In genomic region chr1:194952891-194953290, GRCm38 (mm10) we compare ENCODE assay signal across 16 mouse cellular contexts. TPM values are rescaled to one million over a fixed set of nuclear protein-coding genes. Genes with fewer than 3 reads are reported as not detected.
DNase-seq lines count a peak whose midpoint lies in the region; ATAC-seq and TF ChIP-seq lines count a peak whose summit lies in the region.
"Had no signal": no experiment of that assay in that cellular context is flagged by ENCODE, and none has a peak within 500 bp of the region (broad histone marks: within the 10 kb centered on the region; RNA-seq: fewer than 3 reads in every experiment).

No protein-coding gene starts in this region.

- H3K4me2 ChIP-seq in hindbrain, postnatal 0 days (ENCODE audit: low read depth, low read length) = no peak overlapping the region
- H3K4me2 ChIP-seq in hindbrain, embryonic 11.5 days (replicated peaks; ENCODE audit: low read depth, low read length) = no peak overlapping the region
- H3K4me2 ChIP-seq in lung, postnatal 0 days (replicated peaks; ENCODE audit: low read depth, low read length) = no peak overlapping the region
- no peak overlapping the region for H3K4me2 ChIP-seq in stomach, postnatal 0 days (replicated peaks; ENCODE audit: low read depth)
- H3K4me2 ChIP-seq: forebrain, embryonic 15.5 days; neural tube, embryonic 12.5 days had no signal

- DNase-seq in hindbrain, postnatal 0 days (ENCODE audit: low spot score) = no peak
- DNase-seq in hindbrain, embryonic 11.5 days (ENCODE audit: low spot score) = no peak
- DNase-seq in lung, postnatal 0 days (ENCODE audit: low spot score) = no peak
- no peak for DNase-seq in lung, postnatal 10 days
- peak; percentile 47 for DNase-seq in NIH3T3 (ENCODE audit: low read depth)
- no peak for DNase-seq in stomach, postnatal 0 days (ENCODE audit: low spot score)
- DNase-seq in Muller cell, postnatal 12 days (ENCODE audit: inconsistent ontology term) = no peak
- DNase-seq: adrenal gland, postnatal 14 days; cerebellum, adult 9-10 months; gastrocnemius, postnatal 14 days; kidney, postnatal 25 days; thymus, postnatal 14 days had no signal

- ATAC-seq in hindbrain, postnatal 0 days = no peak
- no peak for ATAC-seq in hindbrain, embryonic 11.5 days (ENCODE audit: low FRiP score)
- ATAC-seq in lung, postnatal 0 days = no peak
- no peak for ATAC-seq in stomach, postnatal 0 days (ENCODE audit: low FRiP score, low TSS enrichment)
- ATAC-seq: forebrain, embryonic 15.5 days had no signal

- H3K4me1 ChIP-seq in hindbrain, postnatal 0 days (ENCODE audit: insufficient read depth, low read length) = no peaks in the 10 kb centered on the region
- no peaks in the 10 kb centered on the region for H3K4me1 ChIP-seq in hindbrain, embryonic 11.5 days (replicated peaks; ENCODE audit: control insufficient read depth, insufficient read depth, low read length)
- H3K4me1 ChIP-seq in lung, postnatal 0 days (ENCODE audit: insufficient read depth, low read depth, low read length) = no peaks in the 10 kb centered on the region
- H3K4me1 ChIP-seq in stomach, postnatal 0 days (replicated peaks; ENCODE audit: control insufficient read depth, insufficient read depth) = no peaks in the 10 kb centered on the region
- H3K4me1 ChIP-seq: forebrain, embryonic 15.5 days; hindbrain, embryonic 10.5 days; neural tube, embryonic 12.5 days had no signal

- H3K9me3 ChIP-seq in hindbrain, postnatal 0 days (ENCODE audit: low read length) = no peaks in the 10 kb centered on the region
- no peaks in the 10 kb centered on the region for H3K9me3 ChIP-seq in hindbrain, embryonic 11.5 days (ENCODE audit: control insufficient read depth, low read length)
- no peaks in the 10 kb centered on the region for H3K9me3 ChIP-seq in lung, postnatal 0 days (ENCODE audit: low read length)
- H3K9me3 ChIP-seq in stomach, postnatal 0 days (ENCODE audit: control insufficient read depth, low read length) = no peaks in the 10 kb centered on the region
- H3K9me3 ChIP-seq: forebrain, embryonic 15.5 days; hindbrain, embryonic 10.5 days; megakaryocyte, embryonic 14.5 days; neural tube, embryonic 12.5 days had no signal

- 82% methylated on average over 1 of the region's 1 CpGs for WGBS in hindbrain, postnatal 0 days
- WGBS in hindbrain, embryonic 11.5 days = 80% methylated on average over 1 of the region's 1 CpGs
- WGBS in lung, postnatal 0 days = 86% methylated on average over 1 of the region's 1 CpGs
- WGBS in stomach, postnatal 0 days = 79% methylated on average over 1 of the region's 1 CpGs

- peak; percentile 38 for TF ChIP-seq CTCF in hindbrain, postnatal 0 days (IDR thresholded peaks at IDR 0.05; ENCODE audit: low read depth)
- TF ChIP-seq CTCF in lung, postnatal 0 days (IDR thresholded peaks at IDR 0.05) = peak; percentile 56
- TF ChIP-seq CTCF in stomach, postnatal 0 days (IDR thresholded peaks at IDR 0.05; ENCODE audit: low read depth) = peak; percentile 55

- no peaks in the 10 kb centered on the region for H3K27me3 ChIP-seq in hindbrain, postnatal 0 days (ENCODE audit: insufficient read depth, low read length)
- H3K27me3 ChIP-seq in hindbrain, embryonic 11.5 days (ENCODE audit: control insufficient read depth, insufficient read depth, low read length) = no peaks in the 10 kb centered on the region
- no peaks in the 10 kb centered on the region for H3K27me3 ChIP-seq in lung, postnatal 0 days (replicated peaks; ENCODE audit: insufficient read depth, low read length)
- H3K27me3 ChIP-seq in stomach, postnatal 0 days (ENCODE audit: control insufficient read depth, insufficient read depth, low read length) = no peaks in the 10 kb centered on the region
- H3K27me3 ChIP-seq: forebrain, embryonic 15.5 days; megakaryocyte, embryonic 14.5 days; neural tube, embryonic 12.5 days had no signal

- no peak overlapping the region for H3K4me3 ChIP-seq in hindbrain, postnatal 0 days (ENCODE audit: low read length)
- H3K4me3 ChIP-seq in hindbrain, embryonic 11.5 days (ENCODE audit: low read depth, low read length) = no peak overlapping the region
- H3K4me3 ChIP-seq in lung, postnatal 0 days (ENCODE audit: low read depth, low read length) = no peak overlapping the region
- no peak overlapping the region for H3K4me3 ChIP-seq in stomach, postnatal 0 days (ENCODE audit: low read depth, low read length)
- H3K4me3 ChIP-seq: forebrain, embryonic 15.5 days; hindbrain, embryonic 10.5 days; megakaryocyte, embryonic 14.5 days; neural tube, embryonic 12.5 days had no signal

- H3K27ac ChIP-seq in hindbrain, postnatal 0 days = no peak overlapping the region
- H3K27ac ChIP-seq in hindbrain, embryonic 11.5 days (ENCODE audit: low read depth, low read length) = no peak overlapping the region
- H3K27ac ChIP-seq in lung, postnatal 0 days (ENCODE audit: low read length) = no peak overlapping the region
- H3K27ac ChIP-seq in stomach, postnatal 0 days (replicated peaks) = no peak overlapping the region
- H3K27ac ChIP-seq: forebrain, embryonic 15.5 days; hindbrain, embryonic 10.5 days; neural tube, embryonic 12.5 days had no signal

- TF ChIP-seq EP300 in lung, postnatal 0 days (IDR thresholded peaks at IDR 0.05) = no peak
- no peak for TF ChIP-seq EP300 in stomach, postnatal 0 days (optimal IDR thresholded peaks at IDR 0.05)

- no peak overlapping the region for H3K9ac ChIP-seq in hindbrain, postnatal 0 days (replicated peaks; ENCODE audit: low read length)
- H3K9ac ChIP-seq in hindbrain, embryonic 11.5 days (ENCODE audit: low read depth, low read length) = no peak overlapping the region
- no peak overlapping the region for H3K9ac ChIP-seq in lung, postnatal 0 days (replicated peaks; ENCODE audit: low read depth)
- no peak overlapping the region for H3K9ac ChIP-seq in stomach, postnatal 0 days (ENCODE audit: low read length)
- H3K9ac ChIP-seq: forebrain, embryonic 15.5 days; neural tube, embryonic 12.5 days had no signal

- H3K36me3 ChIP-seq in hindbrain, postnatal 0 days (ENCODE audit: insufficient read depth, low read length) = no peaks in the 10 kb centered on the region
- no peaks in the 10 kb centered on the region for H3K36me3 ChIP-seq in hindbrain, embryonic 11.5 days (ENCODE audit: control insufficient read depth, insufficient read depth, low read length)
- H3K36me3 ChIP-seq in lung, postnatal 0 days (ENCODE audit: insufficient read depth, low read length) = no peaks in the 10 kb centered on the region
- no peaks in the 10 kb centered on the region for H3K36me3 ChIP-seq in stomach, postnatal 0 days (ENCODE audit: control insufficient read depth, insufficient read depth, low read length)
- H3K36me3 ChIP-seq: forebrain, embryonic 15.5 days; hindbrain, embryonic 10.5 days; neural tube, embryonic 12.5 days had no signal

RNA-seq across cellular contexts. Expression of gene Cd34, which starts 14.3 kb away (rescaled TPM):
- total RNA-seq in hindbrain, postnatal 0 days (2014; rRNA removed) = 21.6 and 33.1 TPM in 2 replicates
- polyA plus RNA-seq in hindbrain, postnatal 0 days (2015; fragmentation: Nextera tagmentation; extraction: Ambion mirVana) = 23.5 and 24.3 TPM in 2 replicates
- 55.3 and 58.3 TPM in 2 replicates for polyA plus RNA-seq in hindbrain, embryonic 11.5 days (2014; fragmentation: Nextera tagmentation; extraction: Ambion mirVana)
- 189 and 199 TPM in 2 replicates for polyA plus RNA-seq in lung, postnatal 0 days (2015; fragmentation: Nextera tagmentation; extraction: Ambion mirVana)
- polyA plus RNA-seq in stomach, postnatal 0 days (2015; fragmentation: Nextera tagmentation; extraction: Ambion mirVana) = 49.9 and 54.8 TPM in 2 replicates
